Mouse (Mus musculus) brain, embryonic 14.5 days (tissue): Measurements from ENCODE around the gene Lgr4.
A peak's percentile ranks its signal among the peaks of the same experiment; 100 is the strongest.

Experiments used
- CTCF ChIP-seq: fragments of 200-500 bp; IDR thresholded peaks from 2 replicates; pipeline ENCODE4 v1.5.1; 2012; ENCODE audit warnings: inconsistent platforms, mild to moderate bottlenecking, moderate library complexity, borderline replicate concordance; ENCODE audit not compliant: insufficient read depth, insufficient read length; ENCODE audit errors: extremely low read depth
- POLR2A ChIP-seq: fragments of 200-500 bp; IDR thresholded peaks from 2 replicates; pipeline ENCODE4 v1.6.1; 2012; ENCODE audit warnings: mild to moderate bottlenecking, inconsistent platforms, borderline replicate concordance; ENCODE audit not compliant: poor library complexity, insufficient read depth, insufficient read length, severe bottlenecking; ENCODE audit errors: extremely low read depth

GRCm38 (mm10) chr2:109917496-109918413 is at the start of gene Lgr4:
- TF ChIP-seq POLR2A (peak; percentile 42; the same call in 1 of the 2 replicates), CTCF (no peak)
